Comparison of ENCODE assay signal across 8 mouse cellular contexts in the genomic region with DNA sequence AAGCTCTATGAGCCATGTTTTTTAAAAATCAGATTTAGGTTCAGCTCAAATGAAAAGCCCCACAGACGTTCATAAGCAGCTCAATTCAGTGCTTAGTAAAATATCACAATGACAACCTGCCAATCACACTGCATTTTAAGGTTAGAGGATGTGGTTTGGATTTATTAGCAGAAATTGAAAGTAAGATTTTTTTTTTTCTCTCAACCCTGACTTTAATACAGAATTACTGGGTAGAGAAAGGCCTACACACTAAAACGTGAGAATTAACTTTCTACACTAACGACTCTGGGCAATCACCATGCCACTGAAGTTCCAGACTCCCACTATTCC. TPM values are rescaled to one million over a fixed set of nuclear protein-coding genes. Genes with fewer than 3 reads are reported as not detected.
DNase-seq lines count a peak whose midpoint lies in the region; ATAC-seq and TF ChIP-seq lines count a peak whose summit lies in the region.

No protein-coding gene starts in this region.

- intact Hi-C loops in left cerebral cortex, postnatal 25 days (cut with DNase I), result loop anchor here (5.0 kb wide), 2 partner anchors 36 to 51 kb away; no protein-coding TSS in a partner anchor

- no peaks in the 10 kb centered on the region for H3K27me3 ChIP-seq in heart, embryonic 10.5 days (ENCODE audit: insufficient read depth, poor library complexity, severe bottlenecking)
- no peaks in the 10 kb centered on the region for H3K27me3 ChIP-seq in forebrain, embryonic 16.5 days (replicated peaks; ENCODE audit: control insufficient read depth, insufficient read depth, low read length)
- H3K27me3 ChIP-seq in liver, postnatal 0 days (ENCODE audit: insufficient read depth, low read length), result peaks cover 4% of the 10 kb centered on the region

- peak; percentile 61 for ATAC-seq in CD4-positive, CD25-positive, alpha-beta regulatory T cell, adult 4 months
- no peak for ATAC-seq in forebrain, embryonic 16.5 days
- ATAC-seq in liver, postnatal 0 days, result no peak

- H3K27ac ChIP-seq in heart, embryonic 10.5 days, result peak overlapping the region; percentile 98
- peak overlapping the region; percentile 98 for H3K27ac ChIP-seq in forebrain, embryonic 16.5 days (ENCODE audit: low read length)
- H3K27ac ChIP-seq in liver, postnatal 0 days (ENCODE audit: low read depth), result no peak overlapping the region

- H3K4me2 ChIP-seq in forebrain, embryonic 16.5 days (ENCODE audit: low read length), result peak overlapping the region; percentile 71
- peak overlapping the region; percentile 84 for H3K4me2 ChIP-seq in liver, postnatal 0 days (ENCODE audit: low read depth, low read length)

- 56% methylated on average over 3 of the region's 3 CpGs for WGBS in heart, embryonic 10.5 days
- 21% methylated on average over 3 of the region's 3 CpGs for WGBS in forebrain, embryonic 16.5 days
- 52% methylated on average over 3 of the region's 3 CpGs for WGBS in liver, postnatal 0 days (ENCODE audit: insufficient replicate concordance)

- peaks cover 27% of the 10 kb centered on the region for H3K4me1 ChIP-seq in heart, embryonic 10.5 days
- peaks cover 29% of the 10 kb centered on the region for H3K4me1 ChIP-seq in forebrain, embryonic 16.5 days (replicated peaks; ENCODE audit: control insufficient read depth, insufficient read depth, low read length)
- peaks cover 10% of the 10 kb centered on the region for H3K4me1 ChIP-seq in liver, postnatal 0 days (ENCODE audit: insufficient read depth)

- DNase-seq in heart, embryonic 10.5 days (ENCODE audit: low spot score), result no peak
- no peak for DNase-seq in heart, adult 11 months
- DNase-seq in liver, postnatal 0 days, result no peak
- DNase-seq in right cerebral cortex, postnatal 4 days, result no peak
- DNase-seq in left cerebral cortex, postnatal 25 days (ENCODE audit: low spot score in 2 of 2), result no peak
- no peak for DNase-seq in left cerebral cortex, adult 9 months (ENCODE audit: low spot score in 2 of 2)

- H3K36me3 ChIP-seq in heart, embryonic 10.5 days, result no peaks in the 10 kb centered on the region
- H3K36me3 ChIP-seq in forebrain, embryonic 16.5 days (ENCODE audit: control insufficient read depth, insufficient read depth), result no peaks in the 10 kb centered on the region
- no peaks in the 10 kb centered on the region for H3K36me3 ChIP-seq in liver, postnatal 0 days (replicated peaks; ENCODE audit: insufficient read depth, low read length)

- TF ChIP-seq CTCF in liver, postnatal 0 days (IDR thresholded peaks at IDR 0.05; ENCODE audit: low read depth), result no peak

- H3K9me3 ChIP-seq in heart, embryonic 10.5 days, result no peaks in the 10 kb centered on the region
- H3K9me3 ChIP-seq in forebrain, embryonic 16.5 days (ENCODE audit: control insufficient read depth, low read length), result no peaks in the 10 kb centered on the region
- H3K9me3 ChIP-seq in liver, postnatal 0 days (ENCODE audit: low read length), result no peaks in the 10 kb centered on the region

- TF ChIP-seq EP300 in liver, postnatal 0 days (IDR thresholded peaks at IDR 0.05; ENCODE audit: low read depth), result no peak

- peak overlapping the region; percentile 99 for H3K4me3 ChIP-seq in heart, embryonic 10.5 days
- H3K4me3 ChIP-seq in forebrain, embryonic 16.5 days (replicated peaks; ENCODE audit: low read length), result peak overlapping the region; percentile 96
- H3K4me3 ChIP-seq in liver, postnatal 0 days (ENCODE audit: low read depth, low read length), result peak overlapping the region; percentile 81

- H3K9ac ChIP-seq in forebrain, embryonic 16.5 days (replicated peaks; ENCODE audit: low read depth, low read length), result peak overlapping the region; percentile 92
- peak overlapping the region; percentile 61 for H3K9ac ChIP-seq in liver, postnatal 0 days (replicated peaks)

RNA-seq across cellular contexts. Expression of a gene that starts 1.0 kb away (rescaled TPM):
- 44.8 and 56.6 TPM in 2 replicates for polyA plus RNA-seq in heart, embryonic 10.5 days (2016; fragmentation: Nextera tagmentation; extraction: Ambion mirVana)
- 10 to 100 TPM; 11.9 to 15.0 TPM for polyA plus RNA-seq in CD4-positive, CD25-positive, alpha-beta regulatory T cell, adult 4 months (2017; shearing (Covaris generic))
- 125 and 131 TPM in 2 replicates for polyA plus RNA-seq in forebrain, embryonic 16.5 days (2015; fragmentation: Nextera tagmentation; extraction: Ambion mirVana)
- 6.9 and 8.9 TPM in 2 replicates for polyA plus RNA-seq in liver, postnatal 0 days (2015; fragmentation: Nextera tagmentation; extraction: Ambion mirVana)
- 100 to 1,000 TPM; 432 to 448 TPM for total RNA-seq in left cerebral cortex, postnatal 25 days (2021)
